Mouse (Mus musculus): ENCODE data around the gene Stk36.

- no peak for TF ChIP-seq EP300 (optimal IDR thresholded peaks at IDR 0.05)
- TF ChIP-seq CTCF (IDR thresholded peaks at IDR 0.05; ENCODE audit: low read depth): no peak
Observed at GRCm38 (mm10) chr1:74626076-74626475, 24.8 kb downstream of the Stk36 start.

All from stomach, postnatal 0 days (tissue).